Mouse (Mus musculus): ENCODE measurements at regions not wholly inside any gene's neighbourhood (a gene's known extent, or its start where the extent isn't known, plus 50 kb on each side); places are given as distances from the start of the nearest gene placed in this dataset.

DNA sequence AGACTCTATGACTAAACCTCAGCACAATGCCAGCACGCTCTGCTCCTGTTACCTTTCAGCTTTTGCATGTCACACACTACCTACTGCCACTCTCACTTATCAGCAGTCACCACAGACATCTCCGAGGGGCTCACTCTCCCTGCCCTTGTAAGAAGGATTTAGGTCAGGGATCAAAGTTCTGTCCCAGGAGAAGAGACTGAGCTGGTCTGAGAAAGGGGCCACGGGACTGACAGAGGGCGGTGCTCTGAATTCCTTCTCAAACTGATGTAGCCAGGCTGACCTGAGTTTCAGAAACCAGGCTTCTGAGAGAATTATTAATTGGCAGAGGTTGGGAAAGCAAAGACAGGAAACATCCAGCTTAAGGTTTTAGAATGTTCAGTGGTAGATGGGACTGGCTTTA lies 614.0 kb upstream of the Gm10131 start:
- ATAC-seq (ENCODE audit: low FRiP score) (no peak), DNase-seq (ENCODE audit: low spot score) (no peak)
- Histone ChIP-seq H3K9me3 (ENCODE audit: low read length) (no peaks in the 10 kb centered on the region), H3K4me2 (ENCODE audit: low read depth, low read length, poor library complexity, severe bottlenecking) (no peak overlapping the region), H3K4me1 (ENCODE audit: insufficient read depth, low read length) (no peaks in the 10 kb centered on the region), H3K27ac (ENCODE audit: low read depth, low read length) (no peak overlapping the region), H3K36me3 (ENCODE audit: insufficient read depth, low read length) (no peaks in the 10 kb centered on the region), H3K4me3 (ENCODE audit: low read depth, low read length) (no peak overlapping the region), H3K27me3 (ENCODE audit: insufficient read depth, low read length) (no peaks in the 10 kb centered on the region), H3K9ac (replicated peaks; ENCODE audit: low read length, poor library complexity, severe bottlenecking) (no peak overlapping the region)
- 52% methylated on average over 4 of the region's 4 CpGs for WGBS
- TF ChIP-seq CTCF (IDR thresholded peaks at IDR 0.05), result no peak

- DNase-seq (ENCODE audit: low spot score) (no peak), ATAC-seq (ENCODE audit: low FRiP score) (no peak)
- H3K36me3 ChIP-seq (ENCODE audit: insufficient read depth, low read length), result no peaks in the 10 kb centered on the region
- 78% methylated on average over 23 of the region's 23 CpGs for WGBS
- H3K27ac ChIP-seq (ENCODE audit: low read depth, low read length), result no peak overlapping the region
- H3K27me3 ChIP-seq (ENCODE audit: insufficient read depth, low read length), result no peaks in the 10 kb centered on the region
- H3K9ac ChIP-seq (replicated peaks; ENCODE audit: low read length, poor library complexity, severe bottlenecking), result no peak overlapping the region
- no peak overlapping the region for H3K4me2 ChIP-seq (ENCODE audit: low read depth, low read length, poor library complexity, severe bottlenecking)
- H3K4me3 ChIP-seq (ENCODE audit: low read depth, low read length), result no peak overlapping the region
- TF ChIP-seq CTCF (IDR thresholded peaks at IDR 0.05), result no peak
- no peaks in the 10 kb centered on the region for H3K4me1 ChIP-seq (ENCODE audit: insufficient read depth, low read length)
- no peaks in the 10 kb centered on the region for H3K9me3 ChIP-seq (ENCODE audit: low read length)
These were observed 598.6 kb upstream of the Gm10131 start for GRCm38 (mm10) chr8:34709911-34710733.

DNA sequence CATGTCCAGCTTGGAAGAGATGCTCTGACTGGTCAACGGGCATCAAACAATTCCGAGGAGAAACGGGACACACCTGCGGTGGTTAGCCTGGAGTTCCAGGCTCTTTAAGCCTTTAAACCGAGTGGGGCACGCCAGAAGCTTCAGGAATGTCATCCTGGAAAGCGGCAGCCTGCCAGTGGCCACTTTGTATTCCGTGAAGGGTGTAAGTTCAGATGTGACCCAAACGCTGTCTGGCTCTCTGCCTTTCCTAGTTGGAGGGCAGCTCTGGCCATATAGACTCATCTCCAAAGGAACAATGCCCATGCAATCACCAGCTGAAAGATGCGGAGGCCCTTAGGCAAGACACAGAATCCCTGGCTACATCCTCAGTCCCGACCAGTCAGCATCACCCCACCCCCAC lies 597.8 kb upstream of the Gm10131 start:
- Histone ChIP-seq H3K4me3 (ENCODE audit: low read depth, low read length) (no peak overlapping the region), H3K9ac (replicated peaks; ENCODE audit: low read length, poor library complexity, severe bottlenecking) (no peak overlapping the region), H3K4me1 (ENCODE audit: insufficient read depth, low read length) (no peaks in the 10 kb centered on the region), H3K27ac (ENCODE audit: low read depth, low read length) (no peak overlapping the region), H3K27me3 (ENCODE audit: insufficient read depth, low read length) (no peaks in the 10 kb centered on the region), H3K9me3 (ENCODE audit: low read length) (no peaks in the 10 kb centered on the region), H3K4me2 (ENCODE audit: low read depth, low read length, poor library complexity, severe bottlenecking) (no peak overlapping the region), H3K36me3 (ENCODE audit: insufficient read depth, low read length) (no peaks in the 10 kb centered on the region)
- DNase-seq (ENCODE audit: low spot score), result no peak
- no peak for ATAC-seq (ENCODE audit: low FRiP score)
- 72% methylated on average over 11 of the region's 11 CpGs for WGBS
- no peak for TF ChIP-seq CTCF (IDR thresholded peaks at IDR 0.05)

- TF ChIP-seq CTCF (IDR thresholded peaks at IDR 0.05), result no peak
- Histone ChIP-seq H3K27me3 (ENCODE audit: insufficient read depth, low read length) (no peaks in the 10 kb centered on the region), H3K4me3 (ENCODE audit: low read depth, low read length) (no peak overlapping the region), H3K4me2 (ENCODE audit: low read depth, low read length, poor library complexity, severe bottlenecking) (no peak overlapping the region), H3K27ac (ENCODE audit: low read depth, low read length) (no peak overlapping the region), H3K4me1 (ENCODE audit: insufficient read depth, low read length) (no peaks in the 10 kb centered on the region), H3K36me3 (ENCODE audit: insufficient read depth, low read length) (no peaks in the 10 kb centered on the region), H3K9me3 (ENCODE audit: low read length) (no peaks in the 10 kb centered on the region), H3K9ac (replicated peaks; ENCODE audit: low read length, poor library complexity, severe bottlenecking) (no peak overlapping the region)
- no peak for ATAC-seq (ENCODE audit: low FRiP score)
- 18% methylated on average over 8 of the region's 8 CpGs for WGBS
- DNase-seq (ENCODE audit: low spot score), result no peak
These were observed 591.8 kb upstream of the Gm10131 start for GRCm38 (mm10) chr8:34703351-34703750.

GRCm38 (mm10) chr8:34702806-34703205 lies 591.3 kb upstream of the Gm10131 start:
- H3K9me3 ChIP-seq (ENCODE audit: low read length), result no peaks in the 10 kb centered on the region
- H3K4me1 ChIP-seq (ENCODE audit: insufficient read depth, low read length), result no peaks in the 10 kb centered on the region
- no peak for TF ChIP-seq CTCF (IDR thresholded peaks at IDR 0.05)
- no peak overlapping the region for H3K4me2 ChIP-seq (ENCODE audit: low read depth, low read length, poor library complexity, severe bottlenecking)
- no peak overlapping the region for H3K27ac ChIP-seq (ENCODE audit: low read depth, low read length)
- no peak for DNase-seq (ENCODE audit: low spot score)
- no peak for ATAC-seq (ENCODE audit: low FRiP score)
- no peak overlapping the region for H3K9ac ChIP-seq (replicated peaks; ENCODE audit: low read length, poor library complexity, severe bottlenecking)
- H3K36me3 ChIP-seq (ENCODE audit: insufficient read depth, low read length), result no peaks in the 10 kb centered on the region
- WGBS, result 87% methylated on average over 2 of the region's 2 CpGs
- H3K4me3 ChIP-seq (ENCODE audit: low read depth, low read length), result no peak overlapping the region
- H3K27me3 ChIP-seq (ENCODE audit: insufficient read depth, low read length), result no peaks in the 10 kb centered on the region

GRCm38 (mm10) chr8:34699015-34699414 lies 587.5 kb upstream of the Gm10131 start:
- WGBS, result 51% methylated on average over 4 of the region's 4 CpGs
- Histone ChIP-seq H3K27me3 (ENCODE audit: insufficient read depth, low read length) (no peaks in the 10 kb centered on the region), H3K4me2 (ENCODE audit: low read depth, low read length, poor library complexity, severe bottlenecking) (no peak overlapping the region), H3K27ac (ENCODE audit: low read depth, low read length) (no peak overlapping the region), H3K9me3 (ENCODE audit: low read length) (no peaks in the 10 kb centered on the region), H3K36me3 (ENCODE audit: insufficient read depth, low read length) (no peaks in the 10 kb centered on the region), H3K4me3 (ENCODE audit: low read depth, low read length) (no peak overlapping the region), H3K4me1 (ENCODE audit: insufficient read depth, low read length) (no peaks in the 10 kb centered on the region), H3K9ac (replicated peaks; ENCODE audit: low read length, poor library complexity, severe bottlenecking) (no peak overlapping the region)
- no peak for TF ChIP-seq CTCF (IDR thresholded peaks at IDR 0.05)
- no peak for ATAC-seq (ENCODE audit: low FRiP score)
- DNase-seq (ENCODE audit: low spot score), result no peak
